Mouse (Mus musculus) lung, postnatal 4 days (tissue): ENCODE data around the gene Pgghg.

Experiments used
- DNase-seq, 2 experiments: peaks; one replicate each; pipeline ENCODE4 v3.0.0; 2021

Pgghg gene

DNA sequence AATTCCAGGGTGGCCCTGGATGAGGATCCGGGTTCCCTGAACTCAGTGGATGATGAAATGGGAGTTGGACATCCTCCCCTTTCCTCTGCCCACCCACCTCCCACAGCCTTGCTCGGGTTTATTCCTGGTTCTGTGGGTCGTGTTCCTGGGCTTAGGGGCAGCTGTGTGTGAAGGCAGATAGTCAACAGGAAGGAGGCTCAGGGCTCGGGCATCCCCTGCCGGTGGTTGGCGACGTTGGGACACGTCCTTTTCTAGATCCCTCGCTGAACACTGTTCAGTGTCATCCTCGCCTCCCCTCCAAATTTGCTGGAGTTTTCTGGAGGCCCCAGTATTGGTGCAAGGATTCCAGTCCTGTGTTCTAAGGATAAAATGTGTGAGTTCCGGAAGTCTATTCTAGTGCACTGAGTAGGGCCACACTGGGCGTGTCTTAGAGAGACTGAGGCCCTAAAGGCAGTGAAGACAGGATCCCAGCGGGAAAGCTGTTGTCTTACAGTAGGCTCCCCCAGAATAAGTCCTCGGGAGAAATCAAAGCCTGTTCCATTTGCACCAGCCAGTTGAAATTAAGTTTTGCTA lies 50.0 kb downstream of the Pgghg start:
- no peak for DNase-seq
